Mouse (Mus musculus) ES-E14 (cell line): ENCODE data around the gene Limd1. TPM values are rescaled to one million over a fixed set of nuclear protein-coding genes. Genes with fewer than 3 reads are reported as not detected.
A peak's percentile ranks its signal among the peaks of the same experiment; 100 is the strongest.

ENCODE experiments used
- DNase-seq: peaks from one replicate; pipeline ENCODE4 v3.0.0-alpha.2; 2013; ENCODE audit warnings: low read depth, low spot score
- H3K27ac ChIP-seq: 2 replicates; pipeline ENCODE4 v1.5.1; 2012; ENCODE audit warnings: low read depth, mild to moderate bottlenecking, low read length, moderate library complexity, mixed read lengths; ENCODE audit not compliant: poor library complexity, insufficient read depth, severe bottlenecking
- H3K36me3 ChIP-seq: 2 replicates; pipeline ENCODE4 v1.6.1; 2012; ENCODE audit warnings: mild to moderate bottlenecking, low read length, moderate library complexity, mixed read lengths; ENCODE audit not compliant: control insufficient read depth, poor library complexity, insufficient read depth, severe bottlenecking
- H3K4me1 ChIP-seq, 2 experiments: fragments of 150-350 bp in 1 of 2; sonication (generic) in 1 of 2; 2 replicates each; pipeline ENCODE4 v1.6.1; 2012; ENCODE audit warnings: low read length in 2 of 2, mild to moderate bottlenecking in 1 of 2, mixed read lengths in 1 of 2; ENCODE audit not compliant: control insufficient read depth in 2 of 2, insufficient read depth in 2 of 2, poor library complexity in 1 of 2
- H3K4me3 ChIP-seq, 2 experiments: fragments of 150-350 bp in 1 of 2; sonication (generic) in 1 of 2; 2 replicates each; pipeline ENCODE4 v1.5.1; 2012; ENCODE audit warnings: low read length in 2 of 2, low read depth in 1 of 2, mild to moderate bottlenecking in 1 of 2, mixed read lengths in 1 of 2; ENCODE audit not compliant: insufficient read depth in 1 of 2, poor library complexity in 1 of 2, severe bottlenecking in 1 of 2
- H3K9ac ChIP-seq: 2 replicates; pipeline ENCODE4 v1.6.1; 2012; ENCODE audit warnings: low read depth, mild to moderate bottlenecking, low read length, mixed read lengths; ENCODE audit not compliant: poor library complexity, insufficient read depth, severe bottlenecking
- H3K9me3 ChIP-seq: fragments of 150-350 bp; sonication (generic); 2 replicates; pipeline ENCODE4 v1.6.1; 2012; ENCODE audit warnings: low read depth, mild to moderate bottlenecking, low read length; ENCODE audit not compliant: control insufficient read depth, insufficient read depth
- CHD2 ChIP-seq: IDR thresholded peaks from 2 replicates; pipeline ENCODE4 v1.6.1; 2014; ENCODE audit warnings: mild to moderate bottlenecking, low read depth, low read length, inconsistent platforms
- HCFC1 ChIP-seq: IDR thresholded peaks from 2 replicates; pipeline ENCODE4 v1.6.1; 2012; ENCODE audit warnings: low read length, inconsistent platforms, borderline replicate concordance; ENCODE audit not compliant: insufficient read depth
- MAFK ChIP-seq: IDR thresholded peaks from 2 replicates; pipeline ENCODE4 v1.6.1; 2014; ENCODE audit warnings: mild to moderate bottlenecking, low read depth, low read length, inconsistent platforms; ENCODE audit not compliant: insufficient read depth
- ZC3H11A ChIP-seq: IDR thresholded peaks from 2 replicates; pipeline ENCODE4 v1.6.1; 2012; ENCODE audit warnings: low read depth, mild to moderate bottlenecking, inconsistent platforms, low read length, borderline replicate concordance
- ZNF384 ChIP-seq: IDR thresholded peaks from 2 replicates; pipeline ENCODE4 v1.6.1; 2012; ENCODE audit warnings: low read depth, low read length, inconsistent platforms
- in situ Hi-C, 2 experiments: fragments of 600-800 bp; cut with MboI; formaldehyde crosslinking; loops; one replicate each; pipeline ENCODE4 v1.15.1; 2025; ENCODE audit warnings: low sequenced_read_pairs in 2 of 2, inconsistent platforms in 1 of 2; ENCODE audit not compliant: unreplicated experiment in 2 of 2
- total RNA-seq: library from RNA; depleted of rRNA; stranded (reverse); fragments of 300-350 nt; gene quantifications from 2 replicates; pipeline ENCODE4 v1.2.3, GENCODE M21; 2012

The Limd1 gene
- total RNA-seq, 1 experiment, result 16.2 TPM

DNA sequence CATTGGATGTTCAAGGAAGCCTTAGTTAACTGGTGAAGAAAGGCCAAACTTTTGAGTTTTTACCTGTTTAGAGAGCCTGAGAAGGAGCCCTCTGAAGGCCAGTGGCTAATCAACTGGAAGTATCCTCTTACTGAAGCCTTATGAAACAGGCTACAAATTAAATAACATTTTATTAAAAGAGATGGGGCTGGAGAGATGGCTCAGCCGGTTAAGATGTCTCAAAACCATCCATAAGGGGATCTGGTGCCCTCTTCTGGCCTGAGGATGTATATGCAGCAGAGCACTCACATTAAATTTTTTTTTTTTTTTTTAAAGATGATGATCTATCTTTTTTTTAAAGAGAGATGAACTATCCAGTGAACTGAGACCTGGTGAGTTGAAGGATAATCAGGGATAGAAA lies 46.6 kb downstream of the Limd1 start:
- Histone ChIP-seq H3K4me1 (peaks cover 0 to 2% of the 10 kb centered on the region in 2 experiments; a peak in 1 of 4 replicates), H3K27ac (no peak overlapping the region), H3K9ac (no peak overlapping the region), H3K9me3 (no peaks in the 10 kb centered on the region), H3K36me3 (no peaks in the 10 kb centered on the region), H3K4me3 (no peak overlapping the region)
- DNase-seq, result peak; percentile 40
- in situ Hi-C loops, result loop anchor here in 1 of 2 experiments (10.0 kb wide), 2 partner anchors 270 to 370 kb away; partner anchors contain the start of gene Clec3b
- no peak for TF ChIP-seq ZC3H11A
- peak; percentile 97 for TF ChIP-seq ZNF384

DNA sequence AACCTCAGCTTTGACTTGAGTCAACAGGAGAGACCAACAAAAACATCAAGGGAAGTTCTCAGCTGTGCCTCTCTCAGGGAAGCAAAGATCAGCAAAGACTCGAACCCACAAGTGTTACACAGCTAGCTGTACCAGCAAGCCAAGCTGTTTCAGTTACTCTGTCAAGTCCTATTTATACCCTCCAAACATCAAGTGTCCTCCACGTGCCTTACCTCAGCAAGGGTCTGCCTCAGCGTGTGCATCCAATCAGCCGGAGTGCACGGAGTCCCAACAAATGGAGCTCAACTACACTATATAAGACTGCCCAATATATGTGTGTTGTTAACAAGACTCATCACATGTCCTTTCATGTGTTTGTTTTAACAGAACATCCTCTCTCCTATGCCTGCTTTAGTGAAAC lies 48.0 kb downstream of the Limd1 start:
- Histone ChIP-seq H3K27ac (no peak overlapping the region), H3K4me3 (no peak overlapping the region), H3K4me1 (peaks cover 0 to 2% of the 10 kb centered on the region in 2 experiments; a peak in 2 of 4 replicates), H3K9ac (no peak overlapping the region), H3K9me3 (no peaks in the 10 kb centered on the region), H3K36me3 (no peaks in the 10 kb centered on the region)
- in situ Hi-C loops, result loop anchor here in 1 of 2 experiments (10.0 kb wide), 2 partner anchors 272 to 372 kb away; partner anchors contain the start of gene Clec3b
- no peak for DNase-seq
- TF ChIP-seq HCFC1 (no peak), ZNF384 (no peak), ZC3H11A (no peak), CHD2 (no peak)

DNA sequence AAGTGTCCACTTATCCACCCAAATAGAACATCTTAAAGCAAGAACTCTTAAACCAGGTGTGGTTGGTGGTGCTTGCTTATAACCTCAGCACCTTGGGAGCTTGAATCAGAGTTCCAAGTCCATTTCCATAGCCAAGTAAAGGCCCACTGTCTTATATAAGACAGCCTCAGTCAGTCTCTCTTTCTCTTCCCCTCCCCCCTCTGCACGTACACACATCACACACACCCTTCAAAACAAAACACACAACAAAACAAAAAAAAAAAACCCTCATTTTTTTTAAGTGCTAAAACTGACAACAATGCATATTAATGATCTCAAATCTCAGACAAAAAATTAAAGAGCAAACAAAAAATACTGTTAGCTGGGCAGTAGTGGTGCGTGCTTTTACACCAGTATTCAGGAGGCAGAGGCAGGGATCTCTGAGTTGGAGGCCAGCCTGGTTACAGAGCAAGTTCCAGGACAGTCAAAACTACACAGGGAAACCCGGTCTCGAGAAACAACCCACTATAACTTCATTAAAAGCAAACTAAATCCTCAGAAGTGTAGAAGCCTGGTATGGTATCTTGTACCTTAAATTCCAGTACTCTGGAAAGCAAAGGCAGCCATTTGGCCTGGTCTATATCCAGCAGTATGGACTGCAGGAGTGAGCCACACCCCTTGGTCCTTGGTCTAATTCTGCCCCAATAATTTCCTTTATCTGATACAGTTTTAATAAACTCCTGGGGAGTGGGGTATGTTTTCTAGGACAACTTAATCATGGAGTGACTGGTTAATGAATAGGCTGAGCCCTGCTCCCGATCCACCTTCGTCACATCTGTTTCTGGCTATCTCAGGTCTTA lies 49.8 kb downstream of the Limd1 start:
- Histone ChIP-seq H3K4me1 (peaks cover 0 to 2% of the 10 kb centered on the region in 2 experiments; a peak in 2 of 4 replicates), H3K9me3 (no peaks in the 10 kb centered on the region), H3K9ac (peak overlapping the region; percentile 33), H3K36me3 (no peaks in the 10 kb centered on the region), H3K4me3 (peak overlapping the region; percentile 61 to 70), H3K27ac (no peak overlapping the region)
- in situ Hi-C loops, result loop anchor here in 1 of 2 experiments (10.0 kb wide), 2 partner anchors 274 to 374 kb away; partner anchors contain the start of gene Clec3b
- peak; percentile 22 for DNase-seq
- TF ChIP-seq HCFC1 (no peak), CHD2 (no peak), ZNF384 (no peak), MAFK (no peak)

DNA sequence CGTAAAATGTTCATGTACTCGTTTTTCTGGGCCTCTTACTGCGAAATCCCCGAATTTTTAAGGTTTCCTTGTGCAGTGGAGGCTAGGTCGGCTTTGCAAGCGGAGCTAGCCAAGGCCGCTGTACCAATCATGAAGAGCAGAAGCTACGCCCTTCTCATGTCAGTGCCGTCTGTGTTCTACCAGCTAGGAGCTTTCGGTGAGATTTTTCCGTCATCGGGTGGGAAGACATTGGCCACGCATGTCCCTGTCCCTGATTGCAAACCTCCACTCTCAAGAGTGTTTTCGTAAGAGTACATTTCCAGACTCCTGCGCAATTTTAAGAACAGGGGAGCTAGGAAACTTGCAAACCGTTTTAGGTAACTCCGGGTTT lies 50.4 kb downstream of the Limd1 start:
- no peaks in the 10 kb centered on the region for H3K36me3 ChIP-seq
- H3K9ac ChIP-seq, result peak overlapping the region; percentile 33
- in situ Hi-C loops, result loop anchor here in 1 of 2 experiments (10.0 kb wide), 2 partner anchors 274 to 374 kb away; partner anchors contain the start of gene Clec3b
- peak overlapping the region; percentile 61 to 70 for H3K4me3 ChIP-seq
- no peak for DNase-seq
- H3K27ac ChIP-seq, result no peak overlapping the region; the same call in 1 of the 2 replicates
- TF ChIP-seq ZC3H11A, result no peak
- TF ChIP-seq CHD2, result no peak
- no peak for TF ChIP-seq ZNF384
- H3K4me1 ChIP-seq, result peaks cover 0 to 2% of the 10 kb centered on the region in 2 experiments; a peak in 2 of 4 replicates
- no peaks in the 10 kb centered on the region for H3K9me3 ChIP-seq
